Mouse (Mus musculus) bone marrow macrophage, adult 2 months (primary cell): ENCODE results near the gene Crtap.
"Not testable (repeated sequence)": the region's sequence is repeated elsewhere in the genome, so short reads cannot be mapped to it uniquely, and the experiment has no call there.

Experiments
- CTCF ChIP-seq: IDR thresholded peaks from 2 replicates; pipeline ENCODE4 v1.5.1; 2012; ENCODE audit warnings: low read depth, mild to moderate bottlenecking, low read length, moderate library complexity
- POLR2A ChIP-seq: IDR thresholded peaks from 2 replicates; pipeline ENCODE4 v1.6.1; 2012; ENCODE audit warnings: mild to moderate bottlenecking, low read depth, low read length, borderline replicate concordance

GRCm38 (mm10) chr9:114371717-114372116, 18.8 kb downstream of the Crtap start:
- not testable (repeated sequence) for TF ChIP-seq CTCF, POLR2A
